Mouse (Mus musculus) layer of hippocampus, adult 11-12 months (tissue): ENCODE measurements around the gene Coa4.
"Not testable (repeated sequence)": the region's sequence is repeated elsewhere in the genome, so short reads cannot be mapped to it uniquely, and the experiment has no call there.

Experiments used
- DNase-seq: peaks from one replicate; pipeline ENCODE4 v3.0.0; 2022; ENCODE audit warnings: low spot score

Coa4 gene

DNA sequence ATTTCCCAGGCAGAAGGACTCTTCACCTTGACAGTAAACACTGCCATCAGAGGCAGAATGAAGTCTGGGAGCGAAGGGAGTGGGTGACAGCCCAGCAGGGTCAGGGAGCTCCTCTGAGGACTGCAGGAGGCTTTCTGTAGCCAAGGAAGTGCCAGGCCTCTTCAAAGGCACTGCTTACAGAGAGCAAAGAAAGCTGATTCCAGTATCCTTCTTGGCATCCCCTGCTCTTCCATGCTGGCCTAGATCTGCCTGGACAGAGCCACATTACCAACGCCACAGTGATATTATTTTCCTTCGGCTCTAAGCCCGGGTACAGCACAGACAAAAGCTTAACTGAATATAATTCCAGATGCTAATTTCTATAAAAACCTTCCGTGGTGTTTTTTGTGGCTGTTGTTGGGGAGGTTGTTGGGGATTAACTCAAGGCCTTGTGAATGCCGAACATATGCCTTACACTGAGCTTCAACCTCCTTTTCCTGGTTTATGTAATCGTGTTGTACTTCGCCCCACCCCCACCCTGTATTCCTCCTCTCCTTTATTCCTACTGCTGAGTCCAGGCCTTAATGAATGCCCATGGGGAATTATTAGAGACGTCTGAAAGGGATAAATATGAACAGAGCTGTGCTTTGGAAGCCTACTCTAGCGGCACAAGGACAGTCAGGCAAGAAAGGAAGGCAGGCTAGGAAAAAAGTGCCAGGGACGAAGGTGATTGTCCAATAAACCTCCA, 25.2 kb downstream of the Coa4 start:
- DNase-seq: no peak

DNA sequence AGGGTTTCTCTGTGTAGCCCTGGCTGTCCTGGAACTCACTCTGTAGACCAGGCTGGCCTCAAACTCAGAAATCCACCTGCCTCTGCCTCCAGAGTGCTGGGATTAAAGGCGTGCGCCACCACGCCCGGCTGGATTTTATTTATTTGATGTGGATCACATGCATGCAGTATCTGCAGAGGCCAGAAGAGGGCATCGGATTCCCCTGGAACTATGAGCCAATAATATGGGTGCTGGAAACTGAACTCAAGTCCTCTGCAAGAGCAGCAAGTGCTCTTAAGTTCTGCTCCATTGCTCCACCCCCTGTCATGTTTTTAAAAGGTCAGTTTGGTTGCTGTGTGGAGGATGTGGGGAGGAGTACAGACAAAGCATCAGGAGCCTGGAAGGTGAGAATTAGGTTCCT, 30.4 kb downstream of the Coa4 start:
- not testable (repeated sequence) for DNase-seq

DNA sequence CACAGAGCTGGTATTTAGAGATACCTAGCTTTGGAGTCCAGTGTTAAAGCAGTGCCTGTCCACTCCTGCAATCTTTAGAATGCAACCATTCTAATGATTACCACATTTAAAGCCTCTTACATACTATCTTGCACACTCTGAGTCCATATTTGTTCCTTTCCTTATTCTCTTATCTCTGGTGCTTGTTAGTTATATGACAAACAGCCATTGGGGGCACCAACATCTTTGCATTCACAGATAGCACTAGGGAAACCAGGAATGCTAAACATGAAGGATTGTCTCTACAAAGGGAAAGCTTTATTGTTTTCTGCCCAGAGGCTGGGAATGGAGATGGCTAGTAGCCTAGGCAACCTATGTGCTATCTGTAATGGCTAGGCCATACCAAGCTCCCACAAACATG, 33.0 kb downstream of the Coa4 start:
- DNase-seq: no peak

DNA sequence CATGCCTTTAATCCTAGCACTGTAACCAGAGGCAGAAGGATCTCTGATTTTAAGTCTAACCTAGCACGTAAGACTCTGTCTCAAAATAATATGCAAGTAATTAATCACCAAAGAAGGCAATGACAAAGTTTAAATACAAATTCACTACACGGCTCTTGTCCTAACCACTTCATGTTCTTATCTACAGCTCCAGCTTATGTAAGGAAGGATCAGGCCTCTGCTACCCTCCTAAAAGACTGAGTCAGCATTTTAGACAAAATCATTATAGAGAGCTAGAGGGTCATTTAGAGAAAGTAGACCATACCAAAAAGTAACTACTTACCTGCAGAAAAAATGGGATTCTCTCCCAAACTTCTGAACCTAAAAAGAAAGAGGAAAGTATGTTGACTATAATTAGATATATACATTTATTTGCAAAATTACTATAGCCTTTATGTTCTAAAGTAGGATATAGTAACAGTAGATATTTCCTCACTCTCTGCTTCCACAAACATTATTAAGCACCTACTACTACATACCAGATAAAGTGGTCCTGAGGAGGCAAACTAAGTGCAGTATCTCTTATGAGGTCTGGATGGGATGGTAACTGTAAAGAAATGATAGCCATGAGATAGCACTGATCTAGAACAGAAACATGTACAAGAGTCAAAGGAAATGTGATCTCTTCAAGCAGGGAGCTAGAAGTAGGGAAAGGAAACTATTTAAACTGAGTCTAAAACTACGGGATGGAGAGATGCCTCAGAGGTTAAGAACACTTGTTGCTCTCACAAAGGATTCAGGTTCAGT, 34.3 kb downstream of the Coa4 start:
- DNase-seq: no peak

DNA sequence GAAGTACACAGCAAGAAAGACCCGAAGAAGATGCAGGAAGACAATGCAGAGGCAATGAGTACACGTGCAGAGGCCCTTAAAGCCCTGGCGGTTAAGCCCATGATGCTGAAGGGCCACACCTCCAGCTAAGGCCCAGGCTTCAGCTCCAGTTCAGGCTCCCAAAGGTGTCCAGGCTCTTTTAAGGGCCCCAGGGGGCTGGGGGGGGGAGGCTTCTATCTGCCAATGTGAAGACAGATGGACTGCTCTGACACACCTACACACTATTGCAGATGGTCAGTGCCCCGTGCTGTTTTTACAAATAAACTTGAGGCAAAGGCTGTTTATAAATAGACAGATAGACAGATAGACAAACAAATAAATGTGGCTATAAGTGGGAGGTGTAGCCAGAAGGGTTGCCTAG, 35.2 kb downstream of the Coa4 start:
- no peak for DNase-seq

DNA sequence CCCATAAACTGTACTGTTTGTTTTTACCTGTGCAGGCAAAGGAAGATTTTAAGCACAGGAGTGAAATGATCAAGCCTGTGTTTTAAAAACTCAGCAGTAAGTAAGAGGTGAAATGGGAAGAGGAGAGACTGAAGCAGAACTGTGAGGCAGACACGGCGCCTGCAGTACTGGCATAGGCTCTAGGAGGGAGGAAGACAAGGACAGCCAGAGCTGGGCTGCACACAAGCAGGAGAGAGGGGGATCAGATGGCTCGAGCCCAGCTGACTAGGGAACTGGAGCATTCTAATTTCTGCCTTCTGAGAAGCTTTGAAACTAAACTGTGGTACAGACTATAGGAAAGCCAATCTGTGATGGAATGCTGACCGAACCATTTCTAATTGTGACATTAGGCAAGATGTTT, 35.8 kb downstream of the Coa4 start:
- no peak for DNase-seq

DNA sequence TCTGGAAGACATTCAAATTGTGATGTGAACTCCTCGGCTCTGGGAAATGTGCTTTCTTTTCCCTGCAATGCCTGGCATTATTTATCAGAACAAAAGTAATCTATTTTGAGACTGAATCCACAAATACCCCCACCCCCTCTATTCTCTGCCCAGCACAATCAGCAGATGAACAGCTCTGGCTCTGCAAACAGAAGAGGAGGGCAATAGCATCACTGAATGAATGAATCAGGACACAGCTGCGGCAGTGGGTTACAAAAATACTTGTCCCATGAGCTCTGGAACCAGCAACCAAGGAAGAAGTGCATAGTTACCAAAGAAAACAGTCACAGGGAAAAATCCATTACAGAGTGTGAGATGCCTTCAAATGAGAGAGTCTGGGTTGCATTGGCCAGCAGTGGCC, 41.9 kb downstream of the Coa4 start:
- DNase-seq: no peak

DNA sequence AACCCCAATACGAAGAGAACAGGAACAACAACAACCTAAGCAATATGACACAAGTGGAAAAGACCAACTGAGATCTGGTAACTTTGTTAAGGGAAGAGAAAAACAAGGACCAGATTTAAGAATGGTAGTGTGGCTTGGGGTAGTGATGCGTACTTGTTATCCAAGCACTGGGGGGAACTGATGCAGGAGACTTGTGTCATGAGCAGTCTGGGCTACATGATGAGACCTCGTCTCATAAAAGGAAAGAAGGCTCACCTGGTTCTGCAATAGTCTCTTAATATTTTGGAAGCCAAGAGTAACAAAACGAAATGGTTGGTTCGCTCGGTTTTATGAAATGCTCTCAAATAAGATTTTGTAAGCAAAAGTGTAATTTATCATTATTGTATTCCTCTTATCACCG, 45.4 kb downstream of the Coa4 start:
- DNase-seq: no peak

DNA sequence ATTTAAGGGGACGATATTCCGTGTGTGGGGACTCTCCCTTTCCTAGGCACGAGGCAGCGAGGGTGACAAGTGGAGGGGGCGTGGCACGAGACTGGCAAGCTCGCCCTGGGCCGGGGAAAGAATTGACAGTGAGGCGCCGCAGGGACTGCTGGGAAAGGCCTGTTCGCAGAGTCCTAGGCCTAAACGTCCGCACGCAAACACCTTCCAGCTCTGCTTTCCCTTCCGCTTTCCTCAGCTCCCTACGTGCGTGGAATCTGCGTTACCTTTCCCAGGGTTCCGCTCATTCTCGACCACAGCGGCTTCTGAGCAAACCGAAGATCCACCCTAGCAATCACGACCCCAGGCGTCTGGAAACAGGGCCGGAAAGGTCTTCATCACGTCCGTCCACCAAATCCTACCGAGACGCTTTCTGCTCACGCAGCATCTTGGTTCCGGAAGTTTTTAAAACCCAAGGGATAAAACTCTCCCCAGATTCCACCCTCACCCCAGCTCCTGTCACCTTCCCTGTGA, 45.9 kb downstream of the Coa4 start:
- DNase-seq: peak; percentile 91

DNA sequence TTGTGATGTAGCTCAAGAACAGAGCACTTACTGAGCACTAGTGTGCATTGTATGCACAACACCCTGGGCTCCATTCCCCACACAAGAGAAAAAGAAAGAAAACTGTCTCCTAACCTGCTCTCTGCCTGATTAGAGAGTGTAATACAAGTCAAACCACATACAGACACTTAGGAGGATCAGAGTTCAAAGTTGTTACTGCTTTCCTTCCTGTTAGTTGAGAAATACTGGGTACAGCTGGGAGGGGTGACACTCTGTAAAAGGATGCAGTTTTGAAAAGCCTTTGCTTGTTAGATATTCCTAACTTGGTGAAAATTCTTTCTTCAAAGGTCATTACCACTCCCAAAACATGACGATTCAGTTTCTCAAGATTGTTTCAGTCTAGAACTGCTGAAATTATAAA, 52.9 kb downstream of the Coa4 start:
- DNase-seq: no peak
